Mouse (Mus musculus): ENCODE results near the gene Vgll2. TPM values are rescaled to one million over a fixed set of nuclear protein-coding genes. Genes with fewer than 3 reads are reported as not detected.

Vgll2 gene
- under 1 TPM in 1 of 2 experiments, not detected in 1; 0.20 TPM for total RNA-seq (2021)

DNA sequence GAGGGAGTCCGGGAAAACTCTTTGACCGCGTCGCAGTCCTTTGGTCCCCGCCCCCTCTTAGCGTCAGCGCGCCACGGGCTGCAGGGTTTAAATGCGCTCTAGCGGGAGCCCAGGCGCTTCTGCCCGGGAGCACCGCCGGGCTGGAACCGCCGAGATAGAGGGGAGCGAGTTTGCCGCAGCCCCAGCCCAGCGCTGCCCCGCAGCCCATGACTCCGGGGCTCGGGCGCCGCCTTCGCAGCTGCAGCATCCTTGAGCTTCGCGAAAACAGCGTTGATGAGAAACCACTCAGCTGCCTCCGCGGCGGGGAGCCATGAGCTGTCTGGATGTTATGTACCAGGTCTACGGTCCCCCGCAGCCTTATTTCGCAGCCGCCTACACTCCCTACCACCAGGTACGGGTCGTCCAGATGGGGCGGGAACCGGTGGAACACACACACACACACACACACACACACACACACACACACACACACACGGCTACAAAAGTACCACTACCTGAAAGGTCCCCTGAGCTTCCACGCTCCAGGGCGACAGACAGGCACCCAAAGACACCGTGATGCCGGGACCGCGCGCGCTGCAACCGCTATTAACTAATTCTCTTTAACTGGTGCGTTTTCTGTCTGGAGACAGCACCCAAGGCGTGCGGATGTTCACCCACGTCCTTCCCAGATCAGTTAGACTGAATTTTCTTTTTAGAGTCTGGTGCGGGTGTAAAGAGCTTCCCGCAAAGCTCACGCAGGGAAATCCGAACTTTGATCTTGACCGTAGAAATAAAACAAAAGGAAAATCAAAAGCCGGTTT is at the start of gene Vgll2:
Vgll2 (plus strand) TSS at position 90 of the 800 bp plus-strand sequence.
- intact Hi-C loops (cut with DNase I): no loop called here
- DNase-seq (ENCODE audit: extremely low spot score in 1 of 2, low spot score in 2 of 2): peak in 1 of 2 experiments; percentile 27

DNA sequence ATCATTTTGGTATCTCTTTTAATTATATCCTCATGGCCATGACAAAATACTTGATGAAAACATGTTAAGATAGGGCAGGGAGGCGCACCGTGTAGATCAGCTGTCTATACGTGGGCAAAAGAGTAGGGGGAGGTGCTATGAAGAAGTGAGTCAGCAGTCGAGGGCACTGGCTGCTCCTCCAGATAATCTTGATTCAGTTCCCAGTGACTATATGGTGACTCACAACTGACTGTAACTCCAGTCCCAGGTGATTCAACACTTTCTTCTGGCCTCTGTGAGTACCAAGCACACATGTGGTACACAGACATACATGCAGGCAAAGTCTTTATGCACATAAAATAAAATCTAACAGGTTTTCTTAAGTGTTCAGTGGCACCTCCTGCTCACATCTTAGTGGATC is 47.2 kb upstream of the Vgll2 start:
- intact Hi-C loops (cut with DNase I): no loop called here
- DNase-seq (ENCODE audit: extremely low spot score in 1 of 2, low spot score in 2 of 2): no peak

DNA sequence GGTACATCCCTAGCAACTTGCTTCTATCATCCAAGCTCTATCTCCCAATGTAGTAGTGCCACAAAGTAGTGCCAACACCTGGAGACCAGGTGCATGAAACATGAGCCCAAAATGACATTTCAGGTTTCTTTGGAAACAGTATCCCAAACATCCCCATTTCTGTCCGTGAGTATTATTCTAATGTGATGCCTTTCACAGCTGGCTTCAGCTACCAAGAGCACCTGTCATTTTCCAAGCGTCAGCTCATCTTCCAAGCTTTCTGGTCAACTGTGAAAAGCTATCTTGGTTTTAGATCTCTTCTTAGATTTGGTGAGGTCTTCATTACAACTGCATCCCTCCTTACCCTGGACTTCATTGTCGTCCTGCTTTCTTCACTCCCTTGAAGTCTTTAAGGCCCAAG is 46.7 kb upstream of the Vgll2 start:
- intact Hi-C loops (cut with DNase I): no loop called here
- DNase-seq (ENCODE audit: extremely low spot score in 1 of 2, low spot score in 2 of 2): no peak

DNA sequence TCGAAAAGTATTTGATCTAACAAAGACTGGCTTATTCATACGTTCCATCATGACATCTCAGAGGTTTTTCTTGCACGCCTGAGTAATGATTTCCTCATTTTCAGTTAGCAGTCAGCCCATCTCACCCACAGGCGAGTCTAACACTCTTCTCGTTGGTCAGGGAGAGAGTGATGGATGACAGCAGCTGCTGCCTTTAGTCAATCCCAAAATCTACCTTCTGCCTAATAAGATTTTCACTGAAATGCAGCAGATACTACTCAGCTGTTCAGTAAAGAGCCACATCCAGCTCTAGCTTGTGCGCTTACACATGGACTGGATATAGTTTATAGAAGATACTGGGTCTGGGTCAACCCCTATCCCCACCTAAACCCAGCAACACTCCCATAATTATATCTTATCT is 40.7 kb upstream of the Vgll2 start:
- DNase-seq (ENCODE audit: extremely low spot score in 1 of 2, low spot score in 2 of 2): no peak
- intact Hi-C loops (cut with DNase I): no loop called here

- DNase-seq (ENCODE audit: extremely low spot score in 1 of 2, low spot score in 2 of 2): no peak
- intact Hi-C loops (cut with DNase I): no loop called here
Measured at GRCm38 (mm10) chr10:51982395-51982794, 39.9 kb upstream of the Vgll2 start.

- intact Hi-C loops (cut with DNase I): no loop called here
- DNase-seq (ENCODE audit: extremely low spot score in 1 of 2, low spot score in 2 of 2): no peak
Measured at GRCm38 (mm10) chr10:52018471-52018870, 3.8 kb upstream of the Vgll2 start.

GRCm38 (mm10) chr10:52021231-52021630 is 1.1 kb upstream of the Vgll2 start:
- DNase-seq (ENCODE audit: extremely low spot score in 1 of 2, low spot score in 2 of 2): no peak
- intact Hi-C loops (cut with DNase I): no loop called here

DNA sequence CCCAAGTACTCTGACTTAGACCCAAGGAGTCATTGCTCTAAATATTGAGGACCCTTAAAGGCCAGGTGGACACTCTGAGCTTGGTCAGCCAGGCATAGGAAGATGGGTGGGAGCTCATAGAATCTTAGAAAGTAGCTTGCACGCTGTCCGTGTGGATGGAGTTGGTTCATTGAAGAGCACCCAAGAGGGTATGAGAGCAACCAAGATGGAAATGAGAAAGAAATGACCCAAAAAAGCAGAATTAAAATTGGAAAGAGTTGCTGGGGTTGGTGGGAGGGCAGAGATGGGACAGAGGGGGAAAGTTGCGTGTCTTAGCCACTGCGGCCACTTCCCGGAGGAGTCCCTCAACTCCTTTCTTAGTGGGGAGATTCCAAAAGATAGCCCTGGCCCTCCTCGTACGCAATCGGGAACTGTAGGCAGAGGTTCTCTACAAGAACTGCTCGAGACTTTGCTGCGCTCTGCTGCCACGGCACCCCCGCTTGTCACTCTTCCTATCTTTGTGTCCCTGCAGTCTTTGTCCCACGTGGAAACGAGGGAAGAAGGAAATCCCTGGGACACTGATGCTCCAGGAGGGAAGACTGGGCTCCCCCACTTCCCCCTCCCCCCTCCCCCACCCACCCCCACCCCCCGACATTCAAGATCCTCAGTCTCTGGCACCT is 437 bp upstream of the Vgll2 start:
- intact Hi-C loops (cut with DNase I): no loop called here
- no peak for DNase-seq (ENCODE audit: extremely low spot score in 1 of 2, low spot score in 2 of 2)

DNA sequence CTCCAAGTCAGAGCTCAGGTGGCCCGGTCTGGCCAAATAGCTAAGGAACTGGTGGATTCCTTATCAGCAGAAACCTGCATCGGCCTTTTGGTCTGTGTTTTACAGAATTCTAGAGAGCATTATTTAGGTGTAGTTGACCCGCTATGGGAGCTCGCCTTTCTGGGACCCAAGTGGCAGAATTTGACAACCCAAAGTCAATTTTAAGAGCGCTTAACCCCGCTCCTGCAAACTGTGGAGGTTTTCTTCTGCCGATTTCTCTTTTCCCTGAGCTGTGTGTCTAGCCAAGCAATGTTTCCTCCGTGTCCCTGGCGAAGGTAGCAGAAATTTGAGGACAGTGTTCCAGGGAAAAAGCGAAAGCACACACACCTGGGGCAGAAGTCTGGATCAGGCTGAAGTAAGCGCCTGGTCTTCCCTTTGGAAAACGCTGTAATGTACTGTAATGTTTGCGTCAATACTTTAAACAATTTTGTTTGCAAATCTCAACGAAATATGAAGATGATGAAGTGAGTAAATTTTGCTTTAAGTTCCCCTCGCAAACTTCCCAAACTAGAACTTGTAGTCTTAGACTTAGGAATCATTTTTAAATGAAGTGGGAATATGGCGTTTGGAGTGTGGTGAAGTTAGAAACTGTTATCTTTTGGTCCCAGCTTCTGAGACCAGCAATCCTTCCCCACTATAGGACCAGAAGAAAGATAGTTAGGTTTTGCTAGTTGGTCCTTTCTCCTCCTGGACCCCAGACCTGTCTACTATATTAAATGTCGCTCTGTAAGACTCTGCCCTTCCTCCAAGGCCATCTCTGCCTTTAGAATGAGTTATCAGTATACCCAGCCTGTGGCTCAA is 1.1 kb downstream of the Vgll2 start:
- intact Hi-C loops (cut with DNase I): no loop called here
- DNase-seq (ENCODE audit: extremely low spot score in 1 of 2, low spot score in 2 of 2): no peak

DNA sequence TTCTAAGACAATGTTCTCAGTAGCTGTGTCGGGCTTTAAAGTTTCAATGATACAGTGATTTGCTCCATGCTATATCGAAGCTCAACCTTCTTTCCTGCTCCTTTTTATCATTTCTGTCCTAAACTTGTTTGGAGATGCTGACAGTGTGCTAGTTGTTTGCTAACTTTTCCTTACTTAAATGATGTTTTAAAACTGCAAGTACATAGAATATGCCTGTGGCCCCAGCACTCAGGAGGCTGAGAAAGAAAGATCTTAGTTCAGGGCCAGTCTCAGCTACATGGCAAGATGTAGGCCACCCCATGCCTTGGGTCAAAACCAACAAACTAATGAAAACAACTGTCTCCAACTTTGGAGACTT is 1.7 kb downstream of the Vgll2 start:
- intact Hi-C loops (cut with DNase I): no loop called here
- no peak for DNase-seq (ENCODE audit: extremely low spot score in 1 of 2, low spot score in 2 of 2)

DNA sequence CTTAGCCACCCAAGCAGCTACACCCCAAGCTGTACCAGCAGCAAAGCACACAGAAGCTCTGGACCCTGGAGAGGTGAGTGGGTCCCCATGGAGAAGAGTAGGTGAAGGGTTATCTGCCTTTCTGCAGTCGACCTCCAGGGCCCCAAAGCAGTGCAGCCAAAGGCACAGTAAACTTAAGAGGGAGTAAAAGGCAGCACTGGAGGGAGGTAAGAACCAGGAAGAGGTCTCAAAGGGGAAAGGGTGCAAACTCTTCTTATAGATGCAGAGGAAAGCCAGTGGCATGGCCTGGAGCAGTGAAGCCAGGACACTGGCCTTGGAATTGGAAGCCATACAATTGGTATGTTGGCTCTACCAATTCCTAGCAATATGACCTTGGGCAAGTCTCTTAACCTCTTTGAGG is 3.0 kb downstream of the Vgll2 start:
- intact Hi-C loops (cut with DNase I): loop anchor here (5.0 kb wide), 1 partner anchor 1123 kb away; no protein-coding TSS in a partner anchor
- no peak for DNase-seq (ENCODE audit: extremely low spot score in 1 of 2, low spot score in 2 of 2)

DNA sequence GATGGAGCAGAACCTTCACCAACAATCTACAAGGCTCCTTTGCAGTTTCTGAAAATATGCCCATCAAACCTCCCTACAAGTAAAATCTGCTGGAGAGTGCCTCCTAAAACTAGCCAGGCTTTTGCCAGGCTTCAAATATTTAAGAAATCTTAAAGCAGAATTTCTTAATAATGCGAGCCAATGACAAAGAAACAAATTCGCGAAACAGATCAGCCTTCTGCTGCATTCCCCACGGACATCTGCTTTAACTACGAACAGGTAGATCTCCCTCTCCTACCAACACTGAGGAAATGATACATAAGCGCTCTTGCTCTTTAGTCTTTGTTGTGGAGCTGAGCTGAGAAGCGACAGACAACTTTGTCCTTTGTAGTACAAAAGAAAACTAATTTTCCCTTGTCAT is 3.5 kb downstream of the Vgll2 start:
- DNase-seq (ENCODE audit: extremely low spot score in 1 of 2, low spot score in 2 of 2): no peak
- intact Hi-C loops (cut with DNase I): loop anchor here (5.0 kb wide), 1 partner anchor 1124 kb away; no protein-coding TSS in a partner anchor

DNA sequence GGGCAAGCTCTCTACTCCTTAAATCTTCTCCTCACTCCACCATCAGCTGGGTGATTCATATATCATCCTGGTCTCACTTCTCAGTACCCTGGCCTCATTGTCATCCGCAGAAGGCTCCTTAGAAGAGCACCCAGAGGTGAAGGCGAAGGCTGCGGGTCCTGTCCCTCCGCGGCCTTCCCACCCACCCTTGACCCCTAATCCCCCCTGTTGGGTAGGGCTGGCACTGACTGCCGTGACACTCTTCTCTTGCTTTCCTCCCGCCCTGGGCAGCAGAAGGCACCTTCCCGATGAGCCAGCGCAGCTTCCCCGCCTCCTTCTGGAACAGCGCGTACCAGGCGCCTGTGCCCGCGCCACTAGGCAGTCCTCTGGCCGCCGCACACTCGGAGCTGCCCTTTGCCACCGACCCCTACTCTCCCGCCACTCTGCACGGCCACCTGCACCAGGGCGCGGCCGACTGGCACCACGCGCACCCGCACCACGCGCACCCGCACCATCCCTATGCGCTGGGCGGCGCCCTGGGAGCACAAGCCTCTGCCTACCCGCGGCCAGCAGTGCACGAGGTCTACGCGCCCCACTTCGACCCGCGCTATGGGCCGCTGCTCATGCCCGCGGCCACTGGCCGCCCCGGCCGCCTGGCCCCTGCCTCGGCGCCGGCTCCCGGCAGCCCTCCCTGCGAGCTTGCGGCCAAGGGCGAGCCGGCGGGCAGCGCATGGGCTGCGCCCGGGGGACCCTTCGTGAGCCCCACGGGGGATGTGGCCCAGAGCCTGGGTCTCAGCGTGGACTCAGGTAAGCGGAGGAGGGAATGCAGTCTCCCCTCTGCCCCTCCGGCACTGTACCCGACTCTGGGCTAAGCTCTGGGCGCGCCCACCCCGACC is 5.1 kb downstream of the Vgll2 start:
- DNase-seq (ENCODE audit: extremely low spot score in 1 of 2, low spot score in 2 of 2): peak in 1 of 2 experiments; percentile 22
- intact Hi-C loops (cut with DNase I): loop anchor here (5.0 kb wide), 1 partner anchor 1125 kb away; no protein-coding TSS in a partner anchor

GRCm38 (mm10) chr10:52028561-52029370 is 6.5 kb downstream of the Vgll2 start:
- intact Hi-C loops (cut with DNase I): loop anchor here (5.0 kb wide), 1 partner anchor 1126 kb away; no protein-coding TSS in a partner anchor
- DNase-seq (ENCODE audit: extremely low spot score in 1 of 2, low spot score in 2 of 2): no peak

DNA sequence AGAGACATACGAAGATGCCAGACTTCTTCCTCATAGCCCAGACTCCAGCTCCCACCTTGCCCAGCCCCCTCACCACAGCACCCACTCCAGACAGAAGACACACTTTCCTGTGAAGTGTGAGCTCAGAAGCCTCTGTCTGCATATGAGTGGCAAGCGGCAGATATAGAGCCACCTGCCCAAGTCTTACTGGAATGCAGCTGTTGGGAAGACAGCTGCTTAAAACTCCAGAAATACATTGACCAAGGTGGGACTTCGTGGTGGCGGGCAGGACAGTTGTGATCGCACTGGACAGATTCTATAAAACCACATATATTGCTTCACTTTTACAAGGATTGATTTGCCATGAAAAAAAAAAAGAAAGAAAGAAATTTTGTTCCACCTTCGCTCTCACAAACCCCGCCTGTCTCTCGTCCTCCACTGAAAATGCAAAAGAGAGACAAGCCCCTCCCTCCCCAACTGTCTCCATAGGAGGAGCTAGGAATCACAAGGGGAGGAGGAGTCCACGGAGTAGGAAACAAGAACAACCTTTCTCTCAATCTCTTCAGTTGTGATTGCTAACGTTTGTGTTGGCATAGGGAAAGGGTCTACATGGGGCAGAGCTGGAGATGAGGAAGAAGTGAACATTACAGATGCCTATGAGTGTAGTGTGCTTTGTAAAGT is 7.2 kb downstream of the Vgll2 start:
- intact Hi-C loops (cut with DNase I): loop anchor here (5.0 kb wide), 1 partner anchor 1127 kb away; no protein-coding TSS in a partner anchor
- DNase-seq (ENCODE audit: extremely low spot score in 1 of 2, low spot score in 2 of 2): no peak

GRCm38 (mm10) chr10:52033729-52034128 is 11.4 kb downstream of the Vgll2 start:
- no peak for DNase-seq (ENCODE audit: extremely low spot score in 1 of 2, low spot score in 2 of 2)
- intact Hi-C loops (cut with DNase I): no loop called here

DNA sequence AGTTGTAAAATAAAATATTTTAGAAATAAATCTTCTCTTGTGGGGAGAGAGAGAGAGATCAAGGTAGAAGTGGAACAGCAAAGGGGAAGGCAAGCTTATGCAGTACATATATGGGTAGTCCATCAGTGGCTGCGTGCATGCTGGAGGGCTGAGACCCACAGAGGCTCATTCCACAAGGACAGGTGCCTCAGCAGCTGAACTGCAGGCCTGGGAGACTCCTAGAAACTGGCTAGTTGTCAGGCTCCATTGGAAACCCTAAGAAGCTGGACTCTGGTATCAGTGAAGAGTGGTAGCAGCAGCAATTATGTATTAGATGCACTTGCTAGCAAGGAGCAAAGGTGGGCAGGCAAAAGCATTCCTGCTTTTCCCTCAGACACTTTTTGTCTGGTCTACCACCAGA is 17.1 kb downstream of the Vgll2 start:
- no peak for DNase-seq (ENCODE audit: extremely low spot score in 1 of 2, low spot score in 2 of 2)
- intact Hi-C loops (cut with DNase I): no loop called here

All from left cerebral cortex, postnatal 10 days (tissue).